Mouse (Mus musculus): ENCODE data around the gene Mfsd2a.

Gene Mfsd2a

DNA sequence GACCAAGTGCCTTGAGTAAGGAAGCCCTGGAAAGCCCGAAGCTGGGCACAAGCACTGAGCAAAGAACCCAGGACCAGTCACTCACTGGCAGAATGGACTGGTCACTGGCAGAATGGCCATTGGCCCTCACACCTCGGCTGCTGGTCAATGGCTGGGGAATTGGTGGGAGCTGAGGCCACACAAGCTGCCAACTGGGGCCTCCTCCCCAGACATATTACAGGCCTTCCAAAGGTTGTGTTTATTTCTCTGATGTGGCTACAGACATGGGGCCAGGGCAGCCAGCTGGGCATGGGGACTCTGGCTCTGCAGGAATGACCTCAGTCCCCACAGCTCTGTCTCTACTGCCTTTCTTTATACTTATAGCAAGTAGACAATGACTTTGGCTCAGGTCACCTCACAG is 17.9 kb upstream of the Mfsd2a start:
- DNase-seq (ENCODE audit: low read depth), result no peak

DNA sequence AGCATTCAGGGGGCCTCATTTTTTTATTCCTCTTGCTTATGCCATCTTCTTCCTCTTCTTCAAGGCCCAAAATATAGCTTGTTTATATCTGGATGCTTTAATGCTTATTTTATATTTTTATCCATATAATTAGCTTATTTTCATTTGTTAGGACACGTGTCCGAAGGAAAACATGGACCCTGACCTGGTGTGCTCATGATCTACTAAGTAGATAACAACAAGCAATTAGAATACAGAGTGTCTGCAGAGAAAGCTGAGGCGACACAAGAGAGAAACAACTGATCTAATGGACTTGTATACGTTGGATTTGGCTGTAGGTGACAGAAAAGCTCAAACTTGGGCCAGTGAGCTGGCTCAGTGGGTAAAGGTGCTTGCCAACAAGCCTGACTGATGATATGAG is 15.9 kb upstream of the Mfsd2a start:
- no peak for DNase-seq (ENCODE audit: low read depth)

DNA sequence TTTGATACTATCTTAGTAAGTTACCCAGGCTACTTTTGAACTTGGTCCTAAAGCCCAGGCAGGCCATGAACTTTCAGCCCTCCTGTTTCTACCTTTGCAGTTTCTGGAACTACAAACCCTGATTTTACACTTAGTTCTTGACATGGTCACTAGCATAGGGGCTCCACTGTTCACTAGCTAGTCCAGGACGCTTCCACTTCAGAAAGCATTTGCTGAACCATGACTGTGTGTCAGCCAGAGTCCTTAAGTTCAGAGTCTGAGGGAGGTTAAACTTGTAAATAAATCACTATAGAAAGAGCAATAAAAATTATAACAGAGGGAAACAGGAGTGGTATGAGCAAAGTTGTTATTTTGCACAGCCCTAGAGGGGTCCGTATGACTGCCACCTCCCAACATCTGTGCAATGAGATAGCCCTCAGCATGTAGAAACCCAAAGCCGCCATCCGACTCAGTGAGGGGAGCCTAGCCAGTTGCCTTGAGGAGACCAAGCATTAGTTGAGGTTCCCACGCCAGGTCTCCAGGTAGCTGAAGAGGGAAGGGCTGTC is 14.1 kb upstream of the Mfsd2a start:
- DNase-seq (ENCODE audit: low read depth), result no peak

DNA sequence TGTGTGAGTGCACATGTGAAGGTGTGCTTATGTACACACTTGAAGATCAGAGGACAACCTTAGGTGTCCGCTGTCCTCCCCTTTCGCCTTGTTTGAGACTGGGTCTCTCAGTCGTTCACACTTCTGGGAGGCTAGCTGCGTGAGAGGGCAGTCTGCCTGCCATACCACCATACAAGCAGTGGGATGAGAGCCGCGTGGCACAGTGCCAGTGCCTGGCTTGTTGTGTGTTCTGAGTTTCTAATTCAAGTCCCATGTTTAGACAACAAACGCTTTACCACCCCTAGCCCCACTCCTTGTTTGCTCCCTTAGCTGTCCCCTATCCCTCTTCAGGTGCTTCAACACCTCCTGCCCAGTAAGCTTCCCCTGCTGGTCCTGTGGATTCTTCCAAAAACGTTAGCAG is 11.1 kb upstream of the Mfsd2a start:
- DNase-seq (ENCODE audit: low read depth), result no peak

DNA sequence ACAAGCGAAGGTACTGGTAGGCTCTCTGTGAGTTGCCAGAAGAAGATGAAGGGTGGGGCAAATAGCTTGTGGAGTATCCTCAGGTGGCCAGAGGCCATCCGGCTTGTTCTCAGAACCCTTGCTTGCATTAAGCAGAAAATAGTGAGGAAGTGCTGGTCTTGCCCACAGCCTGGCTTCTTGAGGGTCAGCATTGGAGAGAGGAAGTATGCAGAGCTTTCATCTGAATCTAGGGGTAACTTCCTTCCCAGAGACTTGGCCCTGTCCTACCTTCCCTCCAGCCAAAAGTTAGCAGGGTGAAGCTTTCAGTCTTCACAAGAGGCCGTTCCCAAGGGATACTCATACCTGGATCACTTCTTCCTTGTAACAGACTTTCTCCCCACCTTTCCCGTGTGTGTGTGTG is 10.7 kb upstream of the Mfsd2a start:
- no peak for DNase-seq (ENCODE audit: low read depth)

DNA sequence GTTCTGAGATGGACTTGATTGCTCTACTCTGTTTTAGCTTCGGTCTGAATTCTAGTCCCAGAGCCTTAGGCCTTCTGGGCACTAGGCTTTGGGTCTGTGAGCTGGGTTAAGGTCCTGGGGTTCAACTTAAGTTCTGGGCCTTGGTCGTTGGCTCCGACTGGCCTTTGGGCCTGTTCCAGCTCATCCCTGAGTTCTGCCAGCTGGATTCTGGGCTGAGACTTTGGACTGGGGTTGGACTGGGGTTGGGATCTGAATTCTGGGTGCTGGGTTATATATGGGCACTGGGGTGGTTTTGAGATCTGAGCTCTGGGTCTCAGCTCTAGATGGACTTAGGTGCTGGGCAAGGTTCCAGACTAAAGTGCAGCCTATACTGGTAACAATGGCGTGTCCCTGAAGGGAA is 10.2 kb upstream of the Mfsd2a start:
- DNase-seq (ENCODE audit: low read depth), result no peak

DNA sequence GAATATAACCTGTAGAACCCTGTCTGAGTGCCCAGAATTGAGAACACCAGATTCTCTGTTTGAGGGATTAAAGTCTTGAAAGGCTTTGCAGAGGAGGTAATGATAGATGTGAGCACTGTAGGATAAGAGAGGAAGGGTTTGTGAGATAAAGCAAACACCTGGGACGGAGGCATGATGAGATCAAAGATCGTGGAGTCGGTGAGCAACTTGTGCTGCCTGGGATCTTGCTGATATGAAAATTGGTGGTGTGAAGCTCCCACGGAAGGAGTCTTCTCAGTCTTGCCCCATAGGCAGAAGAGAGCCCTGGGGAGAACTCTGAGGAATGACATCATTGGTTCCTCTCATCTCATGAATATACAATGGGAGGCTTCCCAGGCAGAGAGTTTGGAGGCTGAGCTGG is 7.1 kb upstream of the Mfsd2a start:
- DNase-seq (ENCODE audit: low read depth), result no peak

DNA sequence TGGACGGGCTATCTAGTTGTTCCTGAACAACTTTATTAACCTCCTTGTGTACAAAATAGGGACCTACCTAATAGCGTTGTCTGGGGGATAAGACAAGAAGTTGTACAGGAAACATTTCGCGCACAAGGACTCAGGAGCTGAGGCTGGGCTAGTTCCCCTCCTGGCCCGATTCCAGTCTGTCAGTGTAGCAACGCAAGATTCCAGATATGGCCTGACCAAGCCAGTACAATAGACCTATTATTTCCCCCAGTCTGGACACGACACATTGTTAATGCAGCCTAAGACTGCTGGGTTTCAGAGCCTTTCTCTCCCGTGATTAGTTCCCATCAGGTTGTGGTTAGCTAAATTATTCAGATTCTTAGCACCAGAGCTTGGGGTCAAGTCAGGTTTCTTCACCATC is 1.8 kb upstream of the Mfsd2a start:
- no peak for DNase-seq (ENCODE audit: low read depth)

GRCm38 (mm10) chr4:122961589-122961988 is 601 bp upstream of the Mfsd2a start:
- DNase-seq (ENCODE audit: low read depth), result no peak

DNA sequence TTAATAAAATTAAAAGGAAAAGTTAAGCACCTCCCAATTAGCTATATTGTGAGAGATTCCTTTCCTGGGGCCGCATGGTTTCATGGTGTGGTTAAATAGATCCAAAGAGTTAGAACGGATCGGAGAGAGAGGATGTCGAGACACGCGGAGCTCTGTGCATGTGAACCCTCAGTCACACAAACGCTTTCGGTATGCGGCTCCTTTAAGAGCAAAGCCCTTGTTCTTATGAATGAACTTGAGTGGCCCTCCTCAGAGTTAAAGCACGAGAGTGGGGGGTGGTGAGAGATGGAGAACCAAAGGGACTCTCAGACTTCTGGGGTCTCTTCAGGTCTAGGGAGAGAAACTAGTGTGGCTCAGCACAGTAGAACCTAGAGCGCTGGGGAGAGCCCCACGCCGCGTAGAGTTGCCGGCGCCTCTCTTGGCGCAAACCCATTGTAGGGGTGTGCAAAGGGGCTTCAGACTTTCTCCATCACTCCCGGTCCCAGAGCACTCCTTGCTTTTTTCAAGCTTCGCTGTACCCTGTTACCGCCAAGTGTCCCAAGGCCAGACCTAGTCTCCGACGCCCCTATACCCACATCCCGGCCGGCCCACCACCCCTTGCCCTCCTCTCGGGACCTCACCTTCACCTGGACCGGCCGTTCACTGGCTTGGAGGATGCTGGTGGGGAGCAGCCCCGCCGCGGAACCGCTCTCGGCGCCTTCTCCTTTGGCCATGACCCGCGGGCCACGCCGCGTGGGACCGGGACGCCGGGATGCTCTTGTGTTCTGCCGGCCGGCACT is 478 bp downstream of the Mfsd2a start:
- DNase-seq (ENCODE audit: low read depth), result peak; percentile 66

- no peak for DNase-seq (ENCODE audit: low read depth)
Observed at GRCm38 (mm10) chr4:122959816-122960215, 1.2 kb downstream of the Mfsd2a start.

DNA sequence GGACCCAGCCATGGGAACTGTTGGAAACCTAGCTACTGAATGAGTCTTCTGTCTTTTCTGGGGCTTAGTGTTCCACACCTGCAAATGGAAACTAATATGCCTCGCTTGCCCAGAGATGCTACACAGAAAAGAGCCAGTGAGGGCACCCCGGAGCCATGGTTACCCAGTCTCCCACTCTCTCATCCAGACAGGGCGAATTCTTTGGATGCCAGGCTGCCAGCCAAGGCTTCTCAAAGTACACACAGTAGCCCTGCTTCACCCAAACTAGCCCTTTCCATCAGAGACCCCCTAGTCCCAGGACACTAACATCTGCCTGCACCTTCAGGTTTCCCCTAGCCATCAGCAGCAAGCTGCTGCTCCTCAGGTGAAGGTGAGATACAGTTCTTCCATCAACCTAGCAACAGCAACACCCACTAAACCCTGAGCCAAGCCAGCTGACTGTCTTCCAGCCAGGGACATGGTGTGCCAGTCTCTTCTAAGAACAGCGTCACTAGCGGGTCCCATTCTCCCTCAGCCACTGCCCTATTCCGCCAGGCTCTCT is 2.4 kb downstream of the Mfsd2a start:
- DNase-seq (ENCODE audit: low read depth), result no peak

DNA sequence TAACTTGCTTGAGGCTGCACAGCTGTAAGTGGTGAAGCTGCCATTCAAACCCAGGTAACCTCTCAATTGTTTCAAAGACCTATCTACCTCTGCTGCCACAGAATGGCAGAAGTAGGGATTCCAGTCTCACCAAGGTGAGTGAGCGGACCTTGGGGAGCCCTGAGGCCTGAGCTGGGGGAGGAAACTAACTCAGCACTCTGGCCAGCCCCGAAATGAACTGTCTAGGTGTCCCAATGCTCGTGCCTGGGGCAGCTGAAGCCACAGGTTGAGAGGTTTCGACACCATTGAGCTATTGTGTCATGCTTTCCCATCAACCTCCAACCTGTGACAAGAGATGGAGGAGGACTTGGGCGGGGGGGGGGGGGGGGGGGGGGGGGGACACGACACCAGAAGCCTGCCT is 4.7 kb downstream of the Mfsd2a start:
- no peak for DNase-seq (ENCODE audit: low read depth)

GRCm38 (mm10) chr4:122955412-122956136 is 5.4 kb downstream of the Mfsd2a start:
- peak; percentile 91 for DNase-seq (ENCODE audit: low read depth)

DNA sequence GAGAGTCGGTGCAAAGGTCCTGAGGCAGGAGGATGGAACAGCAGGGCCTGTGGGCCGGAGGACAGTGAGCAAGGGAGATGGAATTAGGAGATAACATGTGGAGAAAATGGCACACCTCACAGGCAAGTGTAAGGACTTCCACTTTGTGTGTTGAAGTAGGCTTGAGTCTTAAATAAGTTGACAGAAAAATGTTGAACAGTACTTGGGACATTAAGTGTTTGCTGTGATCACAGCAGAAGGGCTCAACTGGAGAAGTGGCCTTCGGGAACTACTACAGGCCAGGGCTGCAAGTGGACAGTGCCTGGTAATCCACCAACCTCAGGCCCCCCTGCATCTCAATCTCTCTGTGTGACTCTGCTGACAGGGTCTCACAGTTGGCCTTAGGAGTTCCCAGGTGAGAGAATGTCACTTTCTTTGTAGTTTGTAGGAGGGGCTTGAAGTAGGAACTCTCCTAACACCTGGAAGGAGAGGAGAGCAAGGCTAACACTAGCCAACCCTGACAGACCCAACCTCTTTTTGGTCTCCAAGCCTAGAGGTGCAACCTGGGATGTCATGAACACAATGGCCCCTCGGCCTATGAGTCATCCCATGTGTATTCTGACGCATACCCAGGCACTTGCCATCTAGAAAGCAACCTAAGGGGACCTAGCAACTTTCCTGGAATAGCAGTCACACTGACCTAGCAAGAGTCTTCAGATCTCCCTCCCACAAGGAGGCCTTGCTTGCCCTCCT is 6.1 kb downstream of the Mfsd2a start:
- no peak for DNase-seq (ENCODE audit: low read depth)

GRCm38 (mm10) chr4:122949096-122949495 is 11.9 kb downstream of the Mfsd2a start:
- no peak for DNase-seq (ENCODE audit: low read depth)

DNA sequence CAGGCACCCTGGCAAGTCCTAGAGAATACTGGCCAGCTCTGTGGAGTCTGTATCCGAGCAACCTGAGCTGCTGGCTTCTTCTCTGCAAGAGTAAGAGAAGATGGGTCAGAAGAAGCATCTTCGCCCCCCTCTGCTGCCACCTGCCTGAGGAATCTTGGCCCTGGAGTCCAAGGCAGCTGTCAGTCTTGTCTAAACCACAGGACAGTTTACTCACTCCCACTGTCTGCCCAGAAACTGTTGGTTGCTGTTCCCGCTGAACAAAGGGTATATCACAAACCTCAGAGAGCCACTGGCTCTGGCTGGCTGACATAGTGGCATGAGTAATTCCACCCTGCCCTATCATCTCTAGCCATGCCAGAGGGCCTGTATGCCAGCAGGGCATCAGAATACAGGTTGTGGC is 13.8 kb downstream of the Mfsd2a start:
- DNase-seq (ENCODE audit: low read depth), result no peak

DNA sequence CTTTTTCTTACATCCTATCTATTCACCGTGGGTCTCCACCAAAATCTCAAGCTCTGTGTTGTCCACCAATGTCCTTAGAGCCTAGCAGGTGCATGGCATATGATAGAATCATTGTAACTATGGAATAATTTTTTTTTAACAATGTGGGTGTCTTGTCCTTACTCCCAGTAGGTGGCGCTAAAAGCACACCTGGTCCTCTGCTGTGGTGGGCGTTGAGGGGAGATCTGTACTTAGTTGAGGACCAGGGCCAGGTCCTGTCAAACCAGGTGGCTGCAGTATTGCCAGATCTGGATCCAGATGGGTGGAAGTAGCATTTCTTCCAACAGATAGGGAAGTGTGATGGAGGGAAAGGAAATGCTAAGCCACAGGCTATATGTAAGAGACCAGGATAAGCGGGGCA is 16.6 kb downstream of the Mfsd2a start:
- peak; percentile 73 for DNase-seq (ENCODE audit: low read depth)

DNA sequence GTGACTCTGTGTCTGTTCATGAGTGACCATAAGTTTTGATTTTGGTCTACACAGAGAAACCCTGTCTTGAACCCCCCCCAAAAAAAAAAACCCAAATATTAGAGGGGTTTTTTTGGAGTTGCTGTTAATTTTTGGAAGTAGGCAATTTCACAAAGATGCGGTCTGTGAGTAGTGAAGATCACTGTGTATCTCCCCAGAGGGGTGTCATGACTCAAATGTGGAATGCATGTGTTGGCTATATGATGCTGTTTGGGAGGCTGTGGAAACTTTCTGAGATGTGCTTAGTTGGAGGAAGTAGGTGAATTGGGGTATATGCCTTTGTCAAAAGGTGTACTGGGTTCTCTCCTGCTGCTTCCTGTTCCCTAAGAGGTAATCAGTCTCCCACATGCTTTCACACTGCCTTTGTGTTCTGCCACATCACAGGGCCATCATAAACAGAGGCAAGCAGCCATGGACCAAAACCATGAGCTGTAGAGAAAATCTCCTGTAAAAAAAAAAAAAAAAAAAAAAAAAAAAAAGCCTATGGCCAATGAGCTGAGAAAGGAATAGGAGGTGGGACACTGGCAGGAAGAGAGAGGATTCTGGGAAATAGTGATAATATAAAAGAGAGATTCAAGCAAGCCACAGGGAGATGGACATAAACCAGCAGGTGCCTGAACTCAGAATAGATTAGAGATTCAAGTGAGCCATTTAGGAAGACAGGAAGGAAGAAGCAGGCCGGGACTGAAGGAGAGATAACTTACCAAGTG is 21.8 kb downstream of the Mfsd2a start:
- DNase-seq (ENCODE audit: low read depth), result peak; percentile 46

DNA sequence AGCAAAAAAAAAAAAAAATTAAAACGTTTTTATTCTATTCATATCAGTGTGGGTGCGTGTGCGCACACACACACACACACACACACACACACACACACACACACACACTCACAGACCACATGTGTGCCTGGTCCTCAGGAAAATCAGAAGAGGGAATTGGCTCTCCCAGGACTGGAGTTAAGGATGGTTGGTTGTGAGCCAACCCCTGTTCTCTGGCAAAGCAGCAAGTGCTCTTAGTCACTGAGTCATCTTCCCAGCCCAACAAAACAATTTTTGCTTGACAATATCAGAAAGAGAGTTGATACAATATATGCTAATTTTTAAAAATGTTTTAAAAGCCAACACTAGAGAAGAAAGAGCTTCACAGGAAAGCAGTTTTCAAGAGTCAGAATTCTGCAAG is 23.5 kb downstream of the Mfsd2a start:
- DNase-seq (ENCODE audit: low read depth), result no peak

DNA sequence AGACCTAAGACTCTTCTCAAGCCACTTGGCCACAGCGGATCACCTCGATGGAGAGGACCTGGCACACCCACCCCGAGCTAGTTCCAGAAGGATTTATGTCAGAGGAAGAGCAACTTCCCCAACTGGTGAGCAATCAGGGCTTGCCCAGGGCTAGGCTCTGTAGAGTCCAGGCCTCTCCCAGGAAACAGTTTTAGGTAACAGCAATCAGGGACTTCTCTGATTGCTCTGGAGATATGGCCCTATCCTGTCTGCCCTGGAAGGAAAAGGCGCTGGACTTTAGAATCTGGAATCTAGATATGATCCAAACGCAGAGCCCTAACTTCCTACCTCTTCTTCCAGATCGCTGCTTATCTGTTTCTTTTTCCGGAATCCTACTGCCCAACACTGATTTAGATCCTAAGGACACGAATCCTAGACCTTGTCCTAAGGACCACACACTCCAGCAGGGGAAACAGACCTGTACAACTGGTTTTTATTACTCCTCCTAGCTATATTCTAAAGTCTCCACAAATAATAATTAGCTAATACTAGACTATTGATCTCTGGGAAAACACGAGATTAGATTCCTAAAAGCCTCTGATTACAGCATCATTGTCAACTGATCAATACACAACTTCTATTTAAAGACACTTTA is 25.4 kb downstream of the Mfsd2a start:
- no peak for DNase-seq (ENCODE audit: low read depth)

Measured in naive thymus-derived CD4-positive, alpha-beta T cell, adult 2 months (primary cell).